Mouse (Mus musculus) G1E (cell line): ENCODE results near the gene Fgfr2. TPM values are rescaled to one million over a fixed set of nuclear protein-coding genes. Genes with fewer than 3 reads are reported as not detected.

Experiments used
- ATAC-seq: 2 replicates; pipeline ENCODE4 v1.8.0; 2016; ENCODE audit warnings: mild to moderate bottlenecking; ENCODE audit not compliant: insufficient number of reproducible peaks, poor library complexity, low FRiP score, severe bottlenecking; ENCODE audit errors: extremely low read depth
- DNase-seq: peaks from one replicate; pipeline ENCODE4 v3.0.0; 2012; ENCODE audit warnings: low spot score
- H3K27me3 ChIP-seq: 2 replicates; pipeline ENCODE4 v1.6.1; 2012; ENCODE audit warnings: mild to moderate bottlenecking, low read length, inconsistent platforms; ENCODE audit not compliant: insufficient read depth
- H3K36me3 ChIP-seq: replicated peaks from 2 replicates; pipeline ENCODE3; 2012; ENCODE audit warnings: mild to moderate bottlenecking, inconsistent platforms
- H3K4me1 ChIP-seq: 2 replicates; pipeline ENCODE4 v1.6.1; 2012; ENCODE audit warnings: low read depth, low read length, inconsistent platforms, mixed read lengths; ENCODE audit not compliant: insufficient read depth
- H3K4me3 ChIP-seq: 2 replicates; pipeline ENCODE4 v1.5.1; 2012; ENCODE audit warnings: low read depth, mild to moderate bottlenecking, inconsistent platforms, low read length, moderate library complexity, mixed read lengths
- H3K9me3 ChIP-seq: replicated peaks from 2 replicates; pipeline ENCODE4 v1.6.1; 2012; ENCODE audit warnings: inconsistent platforms
- CTCF ChIP-seq: IDR thresholded peaks from 2 replicates; pipeline ENCODE4 v1.5.1; 2012; ENCODE audit warnings: low read depth, low read length, inconsistent platforms, mixed read lengths
- GATA1 ChIP-seq: IDR thresholded peaks from 2 replicates; pipeline ENCODE4 v1.6.1; 2012; ENCODE audit warnings: borderline replicate concordance, low read length, inconsistent platforms, mixed read lengths
- GATA2 ChIP-seq: IDR thresholded peaks from 2 replicates; pipeline ENCODE4 v1.6.1; 2012; ENCODE audit warnings: low read depth, low read length, inconsistent platforms, borderline replicate concordance
- POLR2AphosphoS5 ChIP-seq: IDR thresholded peaks from 2 replicates; pipeline ENCODE4 v1.6.1; 2012; ENCODE audit warnings: low read depth, low read length, inconsistent platforms; ENCODE audit not compliant: insufficient replicate concordance
- TAL1 ChIP-seq: conservative IDR thresholded peaks from 2 replicates; pipeline ENCODE4 v1.6.1; 2012; ENCODE audit warnings: low read depth, low read length, inconsistent platforms, mixed read lengths
- polyA plus RNA-seq: library from polyadenylated mRNA; stranded (reverse); fragments of >175 nt; gene quantifications from 2 replicates; pipeline ENCODE4 v1.2.3, GENCODE M21; 2012
- total RNA-seq, 2 experiments: library from RNA; stranded (forward) in 1 of 2; stranded (reverse) in 1 of 2; fragments of 200-1000 nt in 1 of 2; fragments of >200 nt in 1 of 2; fragmentation: Nextera tagmentation in 1 of 2; gene quantifications; 2 replicates each; pipeline ENCODE4 v1.2.3; 2014 to 2017

The Fgfr2 gene
- total and polyA plus RNA-seq, 3 experiments: 0.22 TPM; not detected in 2

DNA sequence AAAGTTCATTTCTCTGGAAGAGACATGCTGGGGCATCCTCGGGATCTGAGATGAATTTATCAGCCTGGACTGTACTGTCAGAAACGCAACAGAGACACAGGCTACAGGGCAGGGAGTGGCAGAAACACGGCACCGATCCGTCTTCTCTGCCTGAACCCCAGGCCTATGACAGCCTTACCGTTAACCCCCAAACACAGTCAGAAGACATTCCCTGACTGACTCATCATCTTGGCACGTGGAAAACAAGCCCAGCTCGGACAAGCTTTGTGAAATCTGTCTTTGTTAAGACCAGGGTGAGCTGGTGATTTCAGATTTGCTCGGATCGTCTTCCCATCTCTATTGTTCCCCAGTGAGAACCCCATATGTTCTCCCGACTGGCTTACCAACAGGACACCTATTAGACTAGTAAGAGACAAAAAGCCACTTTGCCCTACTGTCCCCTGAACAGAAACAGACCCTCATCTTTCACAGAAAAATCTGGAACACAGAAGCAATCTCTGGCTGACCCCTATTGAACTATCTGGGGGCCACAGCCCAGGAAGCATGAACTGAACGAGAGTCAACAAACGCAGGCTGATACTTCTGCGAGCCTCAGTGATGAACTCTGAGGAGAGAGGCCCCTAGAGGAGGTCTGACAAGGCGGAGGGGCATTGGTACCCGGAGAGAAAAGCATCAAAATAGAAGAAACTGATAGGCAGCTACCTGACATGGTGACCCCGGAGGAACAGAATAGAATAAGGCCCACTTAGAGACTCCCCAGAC lies 750.2 kb downstream of the Fgfr2 start:
- ATAC-seq (no peak), DNase-seq (no peak)
- Histone ChIP-seq H3K4me3 (no peak overlapping the region), H3K4me1 (no peaks in the 10 kb centered on the region), H3K27me3 (no peaks in the 10 kb centered on the region), H3K36me3 (no peaks in the 10 kb centered on the region), H3K9me3 (peaks cover 65% of the 10 kb centered on the region)
- TF ChIP-seq POLR2AphosphoS5: no peak

DNA sequence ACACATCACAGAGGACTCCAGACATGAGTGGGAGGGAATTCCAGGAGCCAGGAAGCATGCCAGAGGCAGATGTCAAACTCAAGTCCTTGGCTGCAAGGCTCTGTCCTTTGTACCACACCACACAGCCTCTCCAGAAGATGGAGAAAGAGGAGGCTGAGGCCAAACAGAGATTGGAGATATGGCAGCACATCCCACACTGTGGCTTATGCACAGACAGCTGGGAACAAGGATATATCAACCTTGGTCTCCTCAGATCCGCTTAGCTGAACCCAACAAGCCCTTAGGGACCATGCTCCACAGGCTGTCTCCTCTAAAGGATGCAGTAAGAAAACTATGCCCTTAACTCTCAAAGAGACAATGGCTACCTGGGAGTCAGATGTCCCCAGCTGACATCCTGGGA lies 751.3 kb downstream of the Fgfr2 start:
- peaks cover 68% of the 10 kb centered on the region for H3K9me3 ChIP-seq
- ATAC-seq: no peak
- no peak for DNase-seq
- no peaks in the 10 kb centered on the region for H3K27me3 ChIP-seq
- H3K4me1 ChIP-seq: no peaks in the 10 kb centered on the region
- TF ChIP-seq GATA2 (no peak), TAL1 (no peak), POLR2AphosphoS5 (no peak), CTCF (no peak), GATA1 (no peak)
- H3K36me3 ChIP-seq: no peaks in the 10 kb centered on the region
- no peak overlapping the region for H3K4me3 ChIP-seq

DNA sequence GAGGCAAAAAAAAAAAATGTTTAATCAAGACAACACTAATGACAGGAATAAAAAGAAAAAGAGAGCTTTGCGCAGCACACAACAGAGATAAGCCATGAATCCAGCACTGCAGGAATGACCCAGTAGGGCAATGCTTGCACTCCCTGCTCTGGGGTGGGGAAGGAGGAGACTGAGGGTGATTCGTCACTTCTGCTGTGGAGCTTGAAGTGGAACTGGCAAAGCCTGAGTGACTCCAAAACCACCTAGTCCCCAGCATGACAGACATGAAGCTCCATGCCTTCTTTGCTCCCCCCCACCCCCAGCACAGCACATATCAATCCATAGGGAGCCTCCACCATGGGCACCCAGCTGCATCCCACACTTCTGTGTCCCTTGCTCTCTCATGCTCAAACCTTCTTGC lies 753.4 kb downstream of the Fgfr2 start:
- Histone ChIP-seq H3K4me1 (no peaks in the 10 kb centered on the region), H3K27me3 (no peaks in the 10 kb centered on the region), H3K9me3 (peaks cover 76% of the 10 kb centered on the region), H3K4me3 (no peak overlapping the region), H3K36me3 (no peaks in the 10 kb centered on the region)
- no peak for DNase-seq
- TF ChIP-seq TAL1 (no peak), CTCF (no peak), GATA1 (no peak), POLR2AphosphoS5 (no peak), GATA2 (no peak)
- ATAC-seq: no peak

DNA sequence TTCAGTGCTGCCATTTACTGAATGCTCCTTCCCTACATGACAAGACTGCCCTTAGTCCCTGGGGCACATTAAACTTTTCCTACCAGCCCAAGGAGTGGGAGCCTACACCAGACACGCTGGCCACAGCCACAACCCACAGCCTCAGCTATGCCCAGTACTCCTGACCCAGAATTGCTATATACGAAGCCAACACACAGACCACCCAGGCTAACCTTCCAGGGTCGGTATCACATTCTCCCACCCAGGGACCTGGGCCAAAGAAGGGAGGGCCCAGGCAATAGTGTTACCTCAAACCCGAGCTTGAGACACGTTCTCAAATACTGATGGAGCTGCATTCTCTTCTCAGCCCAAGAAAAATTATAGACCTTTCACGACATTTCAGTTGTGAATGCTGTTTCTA lies 754.3 kb downstream of the Fgfr2 start:
- DNase-seq (no peak), ATAC-seq (no peak)
- no peak overlapping the region for H3K4me3 ChIP-seq
- peaks cover 75% of the 10 kb centered on the region for H3K9me3 ChIP-seq
- H3K27me3 ChIP-seq: no peaks in the 10 kb centered on the region
- H3K36me3 ChIP-seq: no peaks in the 10 kb centered on the region
- TF ChIP-seq POLR2AphosphoS5: no peak
- TF ChIP-seq GATA1: no peak
- no peak for TF ChIP-seq TAL1
- TF ChIP-seq CTCF: no peak
- no peak for TF ChIP-seq GATA2
- no peaks in the 10 kb centered on the region for H3K4me1 ChIP-seq

DNA sequence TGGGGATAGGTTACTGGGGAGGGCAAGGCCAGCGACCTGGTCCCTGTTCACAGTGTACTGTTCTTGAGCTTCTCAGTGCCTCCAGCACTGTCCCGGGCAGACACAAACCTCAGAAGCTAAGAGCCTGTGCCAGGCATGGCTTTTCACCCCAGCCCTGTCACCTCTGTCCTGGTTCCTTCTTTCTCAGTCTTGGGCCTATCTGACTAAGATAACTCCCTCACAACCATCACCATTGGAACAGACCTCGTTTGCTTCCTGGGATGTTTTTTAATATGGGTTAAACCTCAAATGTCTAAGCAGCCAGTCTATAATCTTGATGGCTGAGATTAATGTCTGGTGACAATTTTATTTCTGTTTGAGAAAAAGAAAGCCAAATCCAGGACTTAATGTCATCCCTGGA lies 755.8 kb downstream of the Fgfr2 start:
- peaks cover 71% of the 10 kb centered on the region for H3K9me3 ChIP-seq
- no peak overlapping the region for H3K4me3 ChIP-seq
- no peak for TF ChIP-seq GATA2
- TF ChIP-seq GATA1: no peak
- TF ChIP-seq POLR2AphosphoS5: no peak
- no peak for TF ChIP-seq CTCF
- TF ChIP-seq TAL1: no peak
- DNase-seq (no peak), ATAC-seq (no peak)
- H3K4me1 ChIP-seq: no peaks in the 10 kb centered on the region
- H3K27me3 ChIP-seq: no peaks in the 10 kb centered on the region
- H3K36me3 ChIP-seq: no peaks in the 10 kb centered on the region

DNA sequence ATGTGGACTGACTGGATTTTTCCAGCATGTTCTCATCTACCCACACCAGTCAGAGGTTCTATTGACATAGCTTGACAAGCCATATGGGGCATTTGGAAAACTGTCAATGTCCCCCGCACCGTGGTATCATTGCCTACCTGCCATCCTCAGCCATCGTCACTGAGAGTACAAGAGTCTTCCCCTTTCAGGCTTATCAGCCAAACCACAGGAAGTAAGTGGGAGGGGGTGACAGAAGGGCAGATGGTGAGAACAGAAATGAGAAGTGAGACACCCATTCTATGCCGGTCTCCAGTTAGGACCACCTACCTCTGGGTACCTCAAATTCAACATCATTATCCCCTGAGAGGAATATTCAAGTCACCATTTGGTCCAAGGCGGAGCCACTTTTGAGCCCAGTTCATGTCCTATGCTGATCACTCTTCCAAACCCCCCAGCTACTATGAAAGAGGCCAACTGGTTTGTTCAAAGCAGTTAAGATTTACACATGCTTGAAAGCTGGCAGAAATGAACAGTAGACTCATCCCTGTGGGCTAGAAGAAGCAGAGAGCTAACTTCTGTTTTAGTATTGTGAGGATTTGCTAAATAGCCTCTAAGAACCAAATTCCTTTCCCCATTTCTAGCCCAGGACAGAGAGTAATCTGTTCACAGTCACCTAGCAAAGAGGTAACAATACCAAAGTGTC lies 757.3 kb downstream of the Fgfr2 start:
- ATAC-seq (no peak), DNase-seq (no peak)
- TF ChIP-seq TAL1: no peak
- no peak for TF ChIP-seq POLR2AphosphoS5
- no peak for TF ChIP-seq GATA1
- no peak for TF ChIP-seq CTCF
- no peak for TF ChIP-seq GATA2
- H3K4me1 ChIP-seq: no peaks in the 10 kb centered on the region
- H3K36me3 ChIP-seq: no peaks in the 10 kb centered on the region
- peaks cover 73% of the 10 kb centered on the region for H3K9me3 ChIP-seq
- no peaks in the 10 kb centered on the region for H3K27me3 ChIP-seq
- H3K4me3 ChIP-seq: no peak overlapping the region
